Mouse (Mus musculus): ENCODE data around the gene Gm28051.

DNA sequence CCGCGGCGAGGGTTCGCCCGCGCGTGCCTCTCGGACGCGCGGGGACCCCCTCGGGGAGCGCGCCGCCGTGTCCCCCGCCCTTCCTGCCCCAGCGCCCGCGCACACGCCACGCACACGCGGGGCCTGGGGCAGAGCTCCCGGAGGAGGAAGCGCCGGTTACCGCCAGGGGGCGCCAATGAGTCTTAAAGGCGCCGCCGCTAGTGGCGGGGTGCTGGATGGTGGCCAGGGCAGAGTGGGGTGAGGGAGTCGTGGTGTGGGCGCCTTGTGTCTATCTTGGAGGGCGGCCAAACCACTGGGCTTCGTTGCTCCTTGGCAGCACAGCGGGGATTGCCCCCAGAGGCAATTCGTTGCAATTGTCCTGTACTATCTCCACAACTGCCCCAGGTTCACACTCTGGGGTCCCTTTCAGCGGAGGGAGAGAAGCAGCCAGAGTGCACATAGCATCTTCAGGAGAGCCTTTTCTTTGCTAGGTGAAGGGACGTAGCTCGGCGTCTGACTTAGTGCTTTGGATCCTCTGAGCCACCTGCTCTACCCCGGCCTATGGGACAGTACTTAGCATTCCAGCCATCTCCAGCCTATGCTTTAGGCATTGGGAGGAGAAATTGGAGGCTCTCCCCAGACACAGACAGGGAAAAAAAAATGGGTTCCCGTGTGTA is 52.2 kb downstream of the Gm28051 start:
- TF ChIP-seq CTCF (IDR thresholded peaks at IDR 0.05; ENCODE audit: control insufficient read depth, insufficient read depth, insufficient read length) (peak; percentile 94), MYOG (IDR thresholded peaks at IDR 0.05; ENCODE audit: control insufficient read depth, extremely low read depth, insufficient read length) (no peak), FOSL1 (IDR thresholded peaks at IDR 0.05; ENCODE audit: insufficient read depth, low read length, poor library complexity, severe bottlenecking) (no peak), MYOD1 (IDR thresholded peaks at IDR 0.05; ENCODE audit: control insufficient read depth, insufficient read length, low read depth) (no peak)

All from C2C12 (cell line).